Mouse (Mus musculus) stomach, postnatal 0 days (tissue): ENCODE measurements around the gene Usp30.

Experiments used
- CTCF ChIP-seq: IDR thresholded peaks from 2 replicates; pipeline ENCODE4 v1.5.1; 2016; ENCODE audit warnings: antibody characterized with exemption, low read depth, mild to moderate bottlenecking, moderate library complexity
- EP300 ChIP-seq: optimal IDR thresholded peaks from 2 replicates; pipeline ENCODE3; 2016; ENCODE audit warnings: antibody characterized with exemption

GRCm38 (mm10) chr5:114048731-114049308, 16.4 kb upstream of the Usp30 start:
- TF ChIP-seq CTCF (peak; percentile 33; the same call in 1 of the 2 replicates), EP300 (no peak)
